Mouse (Mus musculus) spleen, adult 2 months (tissue): Measurements from ENCODE around the gene Clcn1.

Source experiments
- CTCF ChIP-seq: fragments of 200-500 bp; IDR thresholded peaks from 2 replicates; pipeline ENCODE4 v1.5.1; 2011; ENCODE audit warnings: mild to moderate bottlenecking, inconsistent platforms; ENCODE audit not compliant: insufficient read depth, insufficient read length, insufficient replicate concordance; ENCODE audit errors: extremely low read depth
- POLR2A ChIP-seq: fragments of 200-500 bp; IDR thresholded peaks from 2 replicates; pipeline ENCODE4 v1.6.1; 2011; ENCODE audit warnings: low read depth, low read length, inconsistent platforms

DNA sequence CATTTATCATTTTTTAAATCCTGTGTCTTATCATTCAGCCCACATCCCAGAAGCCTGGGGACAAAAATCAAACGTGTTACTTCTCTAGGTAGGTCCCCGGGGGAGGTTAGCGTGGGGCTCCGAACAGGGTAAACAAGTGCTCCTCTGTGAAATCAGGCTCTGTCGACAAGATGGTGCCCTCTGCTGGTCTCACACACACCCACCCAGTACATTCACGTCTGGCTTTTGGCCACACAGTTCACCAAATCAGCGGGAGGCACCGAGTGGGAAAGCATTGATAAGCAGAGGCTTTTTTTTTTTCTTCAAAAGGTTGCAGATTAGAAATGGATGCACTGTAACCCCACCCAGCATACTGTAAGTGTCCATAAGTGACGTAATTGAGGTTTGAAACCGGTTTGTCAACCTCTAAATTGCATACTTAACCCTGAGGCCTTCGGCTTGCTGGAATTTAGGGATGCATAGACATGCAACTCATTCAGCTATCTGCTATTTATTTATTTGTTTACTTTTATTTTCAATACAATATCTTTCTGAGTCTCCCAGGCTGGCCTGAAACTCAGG, 29.1 kb upstream of the Clcn1 start:
- TF ChIP-seq CTCF (peak; percentile 64; the same call in 1 of the 2 replicates), POLR2A (no peak)
